Mouse (Mus musculus) forebrain, embryonic 15.5 days (tissue): ENCODE results near the gene Pxk. TPM values are rescaled to one million over a fixed set of nuclear protein-coding genes. Genes with fewer than 3 reads are reported as not detected.

Experiments
- ATAC-seq: fragments of 200-750 bp; cut with Nextera tagmentation; replicated peaks from 2 replicates; pipeline ENCODE4 v1.8.0; 2017; ENCODE audit warnings: mild to moderate bottlenecking, moderate TSS enrichment, moderate library complexity
- H3K27ac ChIP-seq: fragments of 300-500 bp; sonication (generic); replicated peaks from 2 replicates; pipeline ENCODE4 v1.5.1; 2015; ENCODE audit warnings: mild to moderate bottlenecking, inconsistent platforms
- H3K27me3 ChIP-seq: fragments of 300-500 bp; sonication (generic); 2 replicates; pipeline ENCODE4 v1.6.1; 2015; ENCODE audit warnings: inconsistent platforms
- H3K36me3 ChIP-seq: fragments of 300-500 bp; sonication (generic); 2 replicates; pipeline ENCODE4 v1.6.1; 2015; ENCODE audit warnings: mild to moderate bottlenecking, inconsistent platforms
- H3K4me1 ChIP-seq: fragments of 300-500 bp; sonication (generic); 2 replicates; pipeline ENCODE4 v1.6.1; 2015; ENCODE audit warnings: inconsistent platforms
- H3K4me2 ChIP-seq: fragments of 300-500 bp; sonication (generic); replicated peaks from 2 replicates; pipeline ENCODE4 v1.6.1; 2015; ENCODE audit warnings: mild to moderate bottlenecking, inconsistent platforms
- H3K4me3 ChIP-seq: fragments of 300-500 bp; sonication (generic); 2 replicates; pipeline ENCODE4 v1.5.1; 2015; ENCODE audit warnings: mild to moderate bottlenecking, inconsistent platforms
- H3K9ac ChIP-seq: fragments of 300-500 bp; sonication (generic); replicated peaks from 2 replicates; pipeline ENCODE4 v1.6.1; 2015; ENCODE audit warnings: mild to moderate bottlenecking, inconsistent platforms
- H3K9me3 ChIP-seq: fragments of 300-500 bp; sonication (generic); 2 replicates; pipeline ENCODE4 v1.6.1; 2016; ENCODE audit warnings: inconsistent platforms
- WGBS: fragments of 180-500 bp; shearing (Covaris S2); methylation state at CpG from one replicate; pipeline ENCODE4 v1.1.7; 2015; ENCODE audit warnings: mixed read lengths; 5-methylcytosine and 5-hydroxymethylcytosine counted together
- polyA plus RNA-seq: library from polyadenylated mRNA; unstranded; fragments of >200 nt; fragmentation: Nextera tagmentation; extraction: Ambion mirVana; gene quantifications from 2 replicates; pipeline ENCODE4 v1.2.1, GENCODE M21; 2015

The Pxk gene
- polyA plus RNA-seq, 1 experiment from 2014 or later, result 51.8 TPM

DNA sequence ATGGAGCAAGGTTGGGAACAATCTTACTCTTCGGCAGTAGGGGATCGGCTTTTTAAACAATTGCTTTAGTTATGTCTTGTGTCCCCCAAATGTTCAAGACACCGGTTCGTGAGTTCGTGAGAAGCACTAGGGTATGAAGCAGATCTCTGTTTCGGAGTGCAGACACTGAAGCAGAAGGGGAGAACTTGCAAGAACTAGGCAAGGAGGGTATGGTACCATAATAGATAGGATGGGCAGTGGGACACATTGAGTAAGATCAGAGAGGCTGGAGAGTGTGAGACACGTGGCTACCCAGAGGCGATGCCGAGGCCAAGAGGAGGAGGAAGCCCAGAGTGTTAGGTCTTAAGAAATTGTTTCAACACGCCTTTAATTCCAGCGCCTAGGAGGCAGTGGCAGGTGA is 17.3 kb upstream of the Pxk start:
- 4% methylated on average over 11 of the region's 11 CpGs for WGBS
- ATAC-seq, result peak; percentile 51
- peak overlapping the region; percentile 91 for H3K27ac ChIP-seq
- H3K9me3 ChIP-seq, result no peaks in the 10 kb centered on the region
- no peaks in the 10 kb centered on the region for H3K27me3 ChIP-seq
- peaks cover 18% of the 10 kb centered on the region for H3K4me1 ChIP-seq
- H3K4me2 ChIP-seq, result peak overlapping the region; percentile 83
- peaks cover 18% of the 10 kb centered on the region for H3K36me3 ChIP-seq
- peak overlapping the region; percentile 64 for H3K9ac ChIP-seq
- peak overlapping the region; percentile 70 for H3K4me3 ChIP-seq

DNA sequence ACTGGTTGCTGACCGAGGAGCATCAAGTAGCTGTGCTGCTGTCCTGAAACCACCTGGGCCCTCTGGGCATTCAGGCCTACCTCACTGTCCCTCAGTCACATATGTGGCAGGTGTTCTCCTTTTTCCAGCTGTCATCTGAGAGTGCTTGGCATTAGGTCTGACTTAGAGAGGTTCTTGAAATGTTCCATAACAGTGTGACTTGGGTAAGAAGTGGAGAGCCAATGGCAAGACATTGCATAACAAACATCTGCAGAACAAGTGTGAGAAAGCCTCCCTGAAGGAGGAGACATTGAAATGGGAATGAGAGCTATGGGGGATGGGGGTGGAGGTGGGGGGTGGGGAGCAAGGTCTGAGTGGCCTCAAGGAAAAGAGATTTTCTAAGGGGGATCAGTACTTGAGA is 15.1 kb upstream of the Pxk start:
- WGBS, result 84% methylated on average over 1 of the region's 1 CpGs
- no peak for ATAC-seq
- Histone ChIP-seq H3K27me3 (no peaks in the 10 kb centered on the region), H3K4me3 (no peak overlapping the region), H3K36me3 (peaks cover 39% of the 10 kb centered on the region), H3K4me1 (peaks cover 18% of the 10 kb centered on the region), H3K27ac (no peak overlapping the region), H3K4me2 (no peak overlapping the region), H3K9me3 (no peaks in the 10 kb centered on the region), H3K9ac (no peak overlapping the region)

DNA sequence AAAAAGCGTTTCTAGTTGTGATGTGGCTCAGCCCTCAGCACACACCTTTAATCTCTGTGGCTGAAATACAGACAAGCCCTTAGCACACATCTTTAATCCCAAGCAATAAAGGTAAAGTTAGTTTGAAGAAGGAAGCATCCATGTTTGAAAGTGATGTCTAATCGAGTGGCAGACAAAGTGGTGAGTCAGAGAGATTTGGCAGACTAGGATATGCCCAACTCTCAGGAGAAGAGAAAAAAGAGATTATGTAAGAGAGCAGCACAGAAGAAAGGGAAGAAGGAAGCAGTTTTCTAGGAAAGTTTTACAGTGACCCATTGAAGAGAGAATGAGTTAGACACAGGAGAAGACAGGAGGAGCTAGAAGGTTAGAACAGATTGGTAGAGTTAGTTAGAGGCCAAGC is 9.0 kb upstream of the Pxk start:
- no peak overlapping the region for H3K27ac ChIP-seq
- H3K36me3 ChIP-seq, result peaks cover 69% of the 10 kb centered on the region

DNA sequence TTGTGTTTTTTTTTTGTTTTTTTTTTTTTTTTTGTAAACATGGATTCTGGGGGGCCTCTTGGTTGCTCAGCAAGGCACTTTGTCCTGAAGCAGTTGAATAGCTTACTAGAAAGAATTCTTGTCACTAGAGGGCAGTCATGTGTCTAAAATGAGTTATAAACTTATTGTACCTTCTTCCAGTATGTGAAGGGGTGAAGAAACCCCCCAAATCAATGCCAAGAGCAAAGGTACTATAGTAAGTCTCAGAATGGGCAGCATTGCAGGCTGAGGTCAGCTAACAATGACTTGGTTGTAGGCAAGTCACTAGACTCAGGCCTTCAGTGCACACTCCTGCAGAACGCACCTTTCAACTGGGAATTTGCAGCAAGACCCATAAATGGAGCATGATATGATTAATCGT is 5.4 kb upstream of the Pxk start:
- peak; percentile 39; the same call in 1 of the 2 replicates for ATAC-seq
- WGBS, result 93% methylated on average over 2 of the region's 2 CpGs
- H3K27ac ChIP-seq, result no peak overlapping the region

More for the DNA sequence above, 9.0 kb upstream of the Pxk start:
- no peak for ATAC-seq
- no peak overlapping the region for H3K4me3 ChIP-seq
- H3K4me2 ChIP-seq, result no peak overlapping the region
- WGBS, result 96% methylated on average over 2 of the region's 2 CpGs
- peaks cover 6% of the 10 kb centered on the region for H3K4me1 ChIP-seq
- H3K9ac ChIP-seq, result no peak overlapping the region
- H3K27me3 ChIP-seq, result no peaks in the 10 kb centered on the region
- H3K9me3 ChIP-seq, result no peaks in the 10 kb centered on the region

DNA sequence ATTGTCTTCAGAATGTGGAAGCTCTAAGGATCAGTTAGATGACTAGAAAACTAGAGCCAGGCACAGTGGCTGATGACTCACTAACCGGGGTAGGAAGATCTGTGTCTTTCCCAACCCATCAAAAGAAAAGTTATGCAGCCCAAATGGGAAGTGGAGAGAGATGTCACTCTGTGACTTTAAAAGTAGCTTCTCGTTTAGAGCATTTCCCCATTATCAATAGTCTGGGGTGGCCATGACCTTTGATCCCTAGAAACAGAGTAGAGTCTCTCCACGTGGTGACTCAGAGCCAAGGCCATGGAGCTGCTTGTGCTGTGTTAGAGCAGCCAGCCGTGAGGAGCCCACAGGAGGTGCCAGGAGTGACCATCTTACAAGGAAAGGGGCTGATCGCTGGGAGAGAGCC is 4.6 kb upstream of the Pxk start:
- 39% methylated on average over 5 of the region's 5 CpGs for WGBS
- H3K9me3 ChIP-seq, result no peaks in the 10 kb centered on the region
- 0 out of 2 replicates have a peak overlapping the region, but pooled peaks have one; percentile 19 for H3K27ac ChIP-seq
- H3K4me3 ChIP-seq, result no peak overlapping the region
- H3K4me2 ChIP-seq, result no peak overlapping the region
- peaks cover 12% of the 10 kb centered on the region for H3K4me1 ChIP-seq
- no peaks in the 10 kb centered on the region for H3K27me3 ChIP-seq
- no peak for ATAC-seq
- H3K36me3 ChIP-seq, result peaks cover 31% of the 10 kb centered on the region
- no peak overlapping the region for H3K9ac ChIP-seq

More for the DNA sequence above, 5.4 kb upstream of the Pxk start:
- Histone ChIP-seq H3K4me1 (peaks cover 8% of the 10 kb centered on the region), H3K4me3 (no peak overlapping the region), H3K9ac (no peak overlapping the region), H3K9me3 (no peaks in the 10 kb centered on the region), H3K4me2 (no peak overlapping the region), H3K36me3 (peaks cover 36% of the 10 kb centered on the region), H3K27me3 (no peaks in the 10 kb centered on the region)

DNA sequence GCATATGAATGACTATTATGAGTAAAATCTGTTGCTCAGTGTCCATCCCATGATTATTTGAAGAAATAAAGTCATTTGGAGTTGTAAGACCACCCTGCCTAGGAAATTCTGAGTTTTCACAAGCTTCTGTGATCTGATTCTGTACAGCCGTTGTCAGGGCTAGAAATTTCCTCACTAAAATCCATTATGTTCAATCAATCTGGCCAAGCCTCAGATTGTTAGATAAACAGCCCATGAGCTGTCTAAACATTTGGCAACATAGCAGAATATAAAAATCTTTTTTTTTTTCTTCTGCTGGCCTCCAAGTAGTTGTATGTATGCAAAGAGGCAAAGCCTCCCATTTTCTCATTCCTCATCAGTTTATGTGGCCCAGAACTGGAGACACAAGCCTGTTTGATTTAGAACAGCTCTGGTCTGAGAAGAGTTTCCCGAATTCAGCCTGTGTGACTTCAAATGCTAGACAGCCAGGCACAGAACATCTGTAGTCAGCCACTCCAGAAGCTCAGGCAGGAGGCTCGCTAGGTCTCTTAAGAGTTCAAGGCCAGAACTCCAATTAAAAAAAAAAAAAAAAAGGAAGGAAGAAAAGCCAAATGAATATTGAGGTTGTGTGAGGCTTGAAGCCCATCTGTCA is 3.0 kb upstream of the Pxk start:
- Histone ChIP-seq H3K4me1 (peaks cover 24% of the 10 kb centered on the region), H3K4me2 (no peak overlapping the region), H3K27ac (no peak overlapping the region), H3K36me3 (peaks cover 15% of the 10 kb centered on the region), H3K27me3 (no peaks in the 10 kb centered on the region), H3K4me3 (no peak overlapping the region), H3K9ac (no peak overlapping the region), H3K9me3 (no peaks in the 10 kb centered on the region)
- 51% methylated on average over 3 of the region's 3 CpGs for WGBS
- ATAC-seq, result no peak

DNA sequence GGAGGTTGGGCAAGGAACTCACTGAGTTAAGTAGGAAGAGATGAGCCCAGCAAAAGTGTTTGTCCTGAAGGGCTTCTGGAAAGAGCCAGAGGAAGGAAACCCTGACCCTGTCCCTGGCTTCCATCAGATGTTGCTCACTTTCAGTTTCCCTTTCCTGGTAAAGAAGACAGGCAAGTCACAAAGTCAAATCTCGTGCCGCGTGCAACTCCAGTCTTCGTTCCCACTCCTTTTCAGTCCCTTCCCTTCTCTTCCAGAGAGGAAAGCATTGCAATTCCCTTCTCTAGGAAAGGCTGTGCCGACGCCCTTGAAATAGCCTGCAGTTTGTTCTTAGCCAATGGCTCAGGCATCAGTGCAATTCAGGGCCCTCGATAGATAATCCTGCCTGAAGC is 2.5 kb upstream of the Pxk start:
- H3K4me2 ChIP-seq, result no peak overlapping the region
- peaks cover 10% of the 10 kb centered on the region for H3K36me3 ChIP-seq
- no peaks in the 10 kb centered on the region for H3K9me3 ChIP-seq
- H3K4me3 ChIP-seq, result no peak overlapping the region
- 78% methylated on average over 7 of the region's 7 CpGs for WGBS
- no peak overlapping the region for H3K27ac ChIP-seq
- H3K9ac ChIP-seq, result no peak overlapping the region
- H3K27me3 ChIP-seq, result no peaks in the 10 kb centered on the region
- ATAC-seq, result no peak
- peaks cover 24% of the 10 kb centered on the region for H3K4me1 ChIP-seq

DNA sequence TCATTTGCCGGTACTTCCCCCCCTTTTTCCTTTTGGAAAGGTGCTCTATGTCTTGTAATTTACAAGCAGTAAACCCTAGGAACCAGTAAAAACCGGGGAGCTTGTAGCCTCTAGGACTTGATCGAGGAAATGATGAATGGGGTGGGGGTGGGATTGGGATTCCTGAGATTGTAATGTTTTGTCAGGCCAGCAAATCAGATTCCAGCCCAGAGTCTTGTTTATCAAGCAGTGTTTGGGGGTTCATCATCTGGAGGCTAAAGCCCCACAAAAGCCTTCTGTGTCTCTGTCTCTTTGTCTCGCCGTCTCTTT is 630 bp downstream of the Pxk start:
- Histone ChIP-seq H3K4me3 (peak overlapping the region; percentile 73), H3K4me2 (peak overlapping the region; percentile 59), H3K4me1 (peaks cover 35% of the 10 kb centered on the region), H3K27me3 (no peaks in the 10 kb centered on the region), H3K36me3 (no peaks in the 10 kb centered on the region), H3K27ac (peak overlapping the region; percentile 73), H3K9ac (peak overlapping the region; percentile 71), H3K9me3 (no peaks in the 10 kb centered on the region)
- no peak for ATAC-seq
- 2% methylated on average over 5 of the region's 5 CpGs for WGBS

DNA sequence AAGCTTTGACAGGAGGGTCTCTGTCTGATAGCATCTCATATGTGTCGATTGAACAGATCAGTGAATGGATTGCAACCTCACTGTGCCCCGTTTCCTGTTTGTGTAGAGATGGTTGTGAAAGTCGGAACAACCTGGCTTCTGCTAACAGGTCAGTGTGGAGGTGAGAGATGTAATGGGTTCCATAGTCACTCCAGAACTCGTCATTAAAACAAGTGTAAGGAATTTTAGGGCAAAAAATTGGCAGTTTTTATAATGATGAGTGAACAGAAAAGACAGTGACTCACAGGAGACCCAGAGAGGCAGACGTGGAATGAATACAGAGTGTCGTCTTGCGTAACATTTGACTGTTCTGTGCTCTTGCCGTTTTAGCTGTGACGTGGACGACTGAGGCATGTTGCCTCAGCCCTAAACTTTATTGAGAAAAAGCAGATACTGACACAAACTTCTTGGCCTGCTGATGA is 1.6 kb downstream of the Pxk start:
- peaks cover 32% of the 10 kb centered on the region for H3K4me1 ChIP-seq
- H3K4me2 ChIP-seq, result peak overlapping the region; percentile 59
- H3K9me3 ChIP-seq, result no peaks in the 10 kb centered on the region
- H3K9ac ChIP-seq, result peak overlapping the region; percentile 71; the same call in 1 of the 2 replicates
- ATAC-seq, result no peak
- 70% methylated on average over 10 of the region's 10 CpGs for WGBS
- no peaks in the 10 kb centered on the region for H3K27me3 ChIP-seq
- peak overlapping the region; percentile 73 for H3K4me3 ChIP-seq
- no peaks in the 10 kb centered on the region for H3K36me3 ChIP-seq
- H3K27ac ChIP-seq, result no peak overlapping the region

DNA sequence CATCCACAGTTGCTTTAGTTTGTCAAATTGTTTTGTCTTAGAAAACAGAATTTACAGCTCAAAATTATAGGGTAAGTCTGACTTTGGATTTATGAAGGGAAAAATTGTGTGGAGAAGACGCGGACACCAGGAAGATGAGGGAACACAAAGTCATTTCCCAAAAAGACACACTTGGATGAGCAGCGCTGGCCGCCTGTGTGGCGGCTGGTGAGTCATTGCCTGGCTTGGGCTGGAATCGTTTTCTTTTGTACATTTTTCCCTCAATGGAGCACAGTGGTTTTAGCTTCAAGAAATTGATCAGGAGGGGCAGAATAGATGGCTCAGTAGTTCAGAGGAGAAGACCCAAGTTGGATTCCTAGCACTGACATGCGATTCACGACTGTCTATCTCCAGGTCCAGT is 3.9 kb downstream of the Pxk start:
- H3K27ac ChIP-seq, result no peak overlapping the region
- H3K27me3 ChIP-seq, result no peaks in the 10 kb centered on the region
- H3K4me2 ChIP-seq, result no peak overlapping the region
- H3K9ac ChIP-seq, result no peak overlapping the region
- H3K9me3 ChIP-seq, result no peaks in the 10 kb centered on the region
- no peak overlapping the region for H3K4me3 ChIP-seq
- WGBS, result 89% methylated on average over 8 of the region's 8 CpGs
- ATAC-seq, result no peak
- peaks cover 32% of the 10 kb centered on the region for H3K4me1 ChIP-seq
- no peaks in the 10 kb centered on the region for H3K36me3 ChIP-seq

DNA sequence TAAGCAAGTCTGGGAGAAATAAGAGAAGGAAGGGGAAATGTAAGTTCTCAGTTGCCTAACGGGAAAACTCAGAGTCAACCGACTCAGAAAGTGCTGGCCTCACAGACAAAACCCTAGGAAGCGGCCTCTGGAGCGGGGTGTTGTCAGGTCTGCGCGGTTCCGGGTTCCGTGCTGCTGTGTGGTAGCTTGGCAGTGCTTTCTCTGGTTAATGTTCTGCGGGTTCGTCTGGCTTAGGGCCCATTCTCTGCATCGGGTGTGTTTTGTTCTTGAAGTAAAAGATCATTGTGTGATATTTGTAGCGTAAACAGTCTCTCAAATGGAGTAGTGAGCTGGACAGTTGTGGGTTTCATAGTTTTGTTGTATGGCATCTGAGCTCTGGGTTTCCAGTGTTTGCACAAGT is 4.7 kb downstream of the Pxk start:
- H3K27ac ChIP-seq, result no peak overlapping the region
- WGBS, result 63% methylated on average over 12 of the region's 12 CpGs
- no peak overlapping the region for H3K9ac ChIP-seq
- peaks cover 29% of the 10 kb centered on the region for H3K4me1 ChIP-seq
- H3K9me3 ChIP-seq, result no peaks in the 10 kb centered on the region
- no peak overlapping the region for H3K4me3 ChIP-seq
- no peaks in the 10 kb centered on the region for H3K27me3 ChIP-seq
- no peak for ATAC-seq
- H3K4me2 ChIP-seq, result no peak overlapping the region
- H3K36me3 ChIP-seq, result no peaks in the 10 kb centered on the region

DNA sequence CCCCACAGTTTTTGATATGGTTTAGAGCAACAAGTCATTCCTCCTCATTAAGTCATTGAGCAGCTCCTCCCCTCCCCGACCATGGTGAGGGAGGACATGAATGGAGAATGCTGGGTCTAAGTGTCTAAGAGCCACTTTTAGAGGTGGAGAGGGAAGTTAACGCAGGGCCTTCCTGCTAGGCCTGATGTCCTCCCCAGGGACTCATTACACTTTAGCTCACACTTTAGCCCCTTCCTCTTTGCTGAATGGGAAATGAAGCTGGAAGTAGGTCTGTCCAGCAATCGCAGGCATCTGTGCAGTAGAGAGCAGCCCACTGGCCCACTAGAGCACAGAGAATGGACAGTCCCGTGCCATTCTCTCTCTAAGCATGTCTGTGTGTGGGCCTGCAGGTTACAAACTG is 10.0 kb downstream of the Pxk start:
- no peak for ATAC-seq
- WGBS, result 82% methylated on average over 4 of the region's 4 CpGs
- Histone ChIP-seq H3K4me1 (peaks cover 6% of the 10 kb centered on the region; the same call in 1 of the 2 replicates), H3K4me3 (no peak overlapping the region), H3K4me2 (no peak overlapping the region), H3K9ac (no peak overlapping the region), H3K27ac (no peak overlapping the region), H3K27me3 (no peaks in the 10 kb centered on the region), H3K9me3 (no peaks in the 10 kb centered on the region), H3K36me3 (no peaks in the 10 kb centered on the region)

DNA sequence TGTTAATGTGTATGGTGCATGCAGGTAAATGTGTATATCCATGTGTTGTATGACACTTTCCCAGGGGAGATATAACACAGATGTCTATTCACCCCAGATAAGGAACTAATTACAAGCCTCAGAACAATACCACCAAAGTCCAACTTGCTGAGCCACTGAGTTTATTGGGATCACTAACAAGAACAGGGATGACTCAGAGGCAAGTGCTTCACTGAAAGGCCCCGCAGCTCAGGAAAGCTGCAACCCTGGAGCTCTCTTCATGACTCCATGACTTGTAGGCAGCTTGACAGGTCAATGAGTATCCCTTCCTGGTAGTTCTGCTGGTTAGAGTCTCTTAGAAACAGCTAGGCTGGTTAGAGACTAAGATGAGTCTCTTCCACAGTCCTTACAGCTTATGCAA is 11.0 kb downstream of the Pxk start:
- WGBS, result 94% methylated on average over 1 of the region's 1 CpGs
- H3K9ac ChIP-seq, result no peak overlapping the region
- H3K4me1 ChIP-seq, result no peaks in the 10 kb centered on the region
- no peaks in the 10 kb centered on the region for H3K36me3 ChIP-seq
- H3K27ac ChIP-seq, result no peak overlapping the region
- no peak overlapping the region for H3K4me2 ChIP-seq
- H3K9me3 ChIP-seq, result no peaks in the 10 kb centered on the region
- no peak for ATAC-seq
- H3K27me3 ChIP-seq, result no peaks in the 10 kb centered on the region
- no peak overlapping the region for H3K4me3 ChIP-seq
